Mouse (Mus musculus) kidney, adult 2 months (tissue): ENCODE data around the gene Pacrg.

Experiments used
- CTCF ChIP-seq: fragments of 200-500 bp; conservative IDR thresholded peaks from 2 replicates; pipeline ENCODE4 v1.5.1; 2011; ENCODE audit warnings: low read depth, mild to moderate bottlenecking, control low read depth, low read length, moderate library complexity, mixed read lengths; ENCODE audit not compliant: insufficient read depth, insufficient read length
- POLR2A ChIP-seq: fragments of 200-500 bp; IDR thresholded peaks from one replicate; pipeline ENCODE4 v1.6.1; 2011; ENCODE audit warnings: low read depth, low read length, control low read depth

DNA sequence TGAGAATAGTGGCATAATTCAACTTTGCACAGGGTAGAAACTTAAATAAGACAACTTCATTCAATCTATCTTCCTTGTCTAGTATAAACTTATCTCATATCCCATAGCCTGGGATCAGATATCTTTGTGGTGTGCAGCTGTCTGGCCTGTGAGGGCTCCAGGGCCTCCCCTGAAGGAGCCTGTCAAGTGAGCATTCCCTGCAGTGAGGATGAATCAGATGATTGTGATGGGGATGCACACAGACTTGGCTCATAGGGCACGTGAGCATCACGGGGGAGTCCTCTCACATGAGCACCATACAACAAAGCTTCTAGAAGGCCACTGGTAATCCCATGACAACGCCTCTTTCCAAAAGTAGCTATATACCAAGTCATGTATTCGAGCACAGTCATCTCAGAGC, 291.1 kb downstream of the Pacrg start:
- no peak for TF ChIP-seq POLR2A
- TF ChIP-seq CTCF: no peak
